16 mouse cellular contexts compared by ENCODE assay signal in the genomic region with DNA sequence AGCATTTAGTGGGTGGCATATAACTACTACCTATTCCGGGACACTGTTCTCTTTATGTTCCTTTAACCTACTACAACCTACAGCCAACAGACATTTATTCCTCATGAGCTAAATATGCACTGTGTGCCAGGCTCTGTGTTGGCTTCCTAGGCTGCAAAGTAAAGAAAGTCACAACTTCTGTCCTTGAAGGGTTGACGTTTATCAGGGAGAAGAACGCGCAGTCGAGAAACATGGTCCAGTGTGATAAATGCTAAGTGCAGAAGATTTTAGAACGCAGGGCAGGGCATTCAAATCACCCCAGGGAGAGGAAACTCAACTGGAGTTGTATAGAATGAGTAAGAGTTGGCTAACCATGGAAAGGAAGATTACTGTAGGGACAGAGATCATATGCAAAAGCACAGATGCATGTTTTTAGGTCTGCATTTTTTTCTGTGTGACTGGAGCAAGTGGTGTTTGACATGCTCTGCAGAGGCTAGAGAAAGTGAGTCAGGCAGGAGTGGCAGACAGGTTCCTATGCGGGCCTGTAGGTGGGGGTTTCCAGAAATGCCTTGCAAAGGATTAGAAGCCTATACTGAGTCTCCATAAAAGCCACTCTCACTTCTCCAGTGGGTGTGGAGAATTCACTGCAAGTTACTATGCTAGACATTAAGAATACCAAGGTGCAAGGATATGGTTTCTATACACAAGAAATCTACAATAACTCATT. TPM values are rescaled to one million over a fixed set of nuclear protein-coding genes. Genes with fewer than 3 reads are reported as not detected.
DNase-seq lines count a peak whose midpoint lies in the region; ATAC-seq and TF ChIP-seq lines count a peak whose summit lies in the region.
"Had no signal": no experiment of that assay in that cellular context is flagged by ENCODE, and none has a peak within 500 bp of the region (broad histone marks: within the 10 kb centered on the region; RNA-seq: fewer than 3 reads in every experiment).

No protein-coding gene starts in this region.

- TF ChIP-seq POLR2A in small intestine, adult 2 months (IDR thresholded peaks at IDR 0.05; ENCODE audit: low read depth, low read length), result no peak

- no peaks in the 10 kb centered on the region for H3K9me3 ChIP-seq in liver, embryonic 12.5 days (replicated peaks)
- H3K9me3 ChIP-seq in midbrain, embryonic 13.5 days, result no peaks in the 10 kb centered on the region
- H3K9me3 ChIP-seq in kidney, embryonic 16.5 days (ENCODE audit: low read length), result no peaks in the 10 kb centered on the region
- H3K9me3 ChIP-seq: heart, embryonic 10.5 days; midbrain, embryonic 12.5 days had no signal

- H3K27ac ChIP-seq in liver, embryonic 12.5 days, result peak overlapping the region; percentile 83
- H3K27ac ChIP-seq in small intestine, adult 2 months (ENCODE audit: insufficient read depth, low read depth, low read length), result peak overlapping the region; percentile 99
- no peak overlapping the region for H3K27ac ChIP-seq in midbrain, embryonic 13.5 days
- no peak overlapping the region for H3K27ac ChIP-seq in kidney, embryonic 16.5 days (ENCODE audit: low read length)
- H3K27ac ChIP-seq: hindbrain, postnatal 0 days; midbrain, embryonic 12.5 days had no signal

- H3K4me1 ChIP-seq in liver, embryonic 12.5 days, result peaks cover 46% of the 10 kb centered on the region
- H3K4me1 ChIP-seq in small intestine, adult 2 months (ENCODE audit: control insufficient read depth, insufficient read depth, insufficient read length, low read length), result peaks cover 22% of the 10 kb centered on the region
- no peaks in the 10 kb centered on the region for H3K4me1 ChIP-seq in midbrain, embryonic 13.5 days (replicated peaks)
- H3K4me1 ChIP-seq in kidney, embryonic 16.5 days (ENCODE audit: insufficient read depth, low read length), result peaks cover 12% of the 10 kb centered on the region; the same call in 1 of the 2 replicates
- H3K4me1 ChIP-seq: heart, embryonic 10.5 days; midbrain, embryonic 12.5 days had no signal

- no peaks in the 10 kb centered on the region for H3K27me3 ChIP-seq in liver, embryonic 12.5 days (replicated peaks)
- H3K27me3 ChIP-seq in small intestine, adult 2 months (ENCODE audit: control insufficient read depth, insufficient read depth, low read length), result no peaks in the 10 kb centered on the region
- no peaks in the 10 kb centered on the region for H3K27me3 ChIP-seq in midbrain, embryonic 13.5 days
- no peaks in the 10 kb centered on the region for H3K27me3 ChIP-seq in kidney, embryonic 16.5 days (ENCODE audit: insufficient read depth, low read length)
- H3K27me3 ChIP-seq: midbrain, embryonic 12.5 days had no signal

- WGBS in liver, embryonic 12.5 days (ENCODE audit: insufficient replicate concordance), result 30% methylated on average over 7 of the region's 7 CpGs
- WGBS in small intestine, adult 2 months, result 67% methylated on average over 7 of the region's 7 CpGs
- WGBS in midbrain, embryonic 13.5 days, result 91% methylated on average over 7 of the region's 7 CpGs
- WGBS in kidney, embryonic 16.5 days, result 87% methylated on average over 7 of the region's 7 CpGs

- H3K4me2 ChIP-seq in liver, embryonic 12.5 days, result peak overlapping the region; percentile 40
- no peak overlapping the region for H3K4me2 ChIP-seq in midbrain, embryonic 13.5 days (replicated peaks)
- H3K4me2 ChIP-seq in kidney, embryonic 16.5 days (replicated peaks; ENCODE audit: low read depth, low read length), result no peak overlapping the region
- H3K4me2 ChIP-seq: midbrain, embryonic 12.5 days had no signal

- ATAC-seq in liver, embryonic 12.5 days, result peak; percentile 96
- ATAC-seq in midbrain, embryonic 13.5 days, result no peak
- no peak for ATAC-seq in kidney, embryonic 16.5 days (ENCODE audit: low FRiP score, low TSS enrichment)
- ATAC-seq in frontal cortex, adult (ENCODE audit: low TSS enrichment), result no peak
- ATAC-seq: hindbrain, postnatal 0 days had no signal

- peak; percentile 29 to 58 for DNase-seq in spleen, postnatal 36 days (ENCODE audit: low spot score in 2 of 2)
- no peak for DNase-seq in spleen, adult 18-20 months
- peak; percentile 85 for DNase-seq in c-Kit-positive CD71-positive TER-119-positive erythroid progenitor cells, embryonic 14.5 days (ENCODE audit: low spot score)
- DNase-seq: cerebellum, adult 18-20 months; cerebellum, postnatal 36 days; gastrocnemius, postnatal 14 days; kidney, postnatal 4 days; lung, postnatal 36 days had no signal

- no peaks in the 10 kb centered on the region for H3K36me3 ChIP-seq in liver, embryonic 12.5 days
- H3K36me3 ChIP-seq in small intestine, adult 2 months (ENCODE audit: control insufficient read depth, insufficient read depth, low read length), result no peaks in the 10 kb centered on the region
- H3K36me3 ChIP-seq in midbrain, embryonic 13.5 days, result no peaks in the 10 kb centered on the region
- no peaks in the 10 kb centered on the region for H3K36me3 ChIP-seq in kidney, embryonic 16.5 days (ENCODE audit: insufficient read depth, low read length)
- H3K36me3 ChIP-seq: heart, embryonic 10.5 days; midbrain, embryonic 12.5 days had no signal

- TF ChIP-seq CTCF in small intestine, adult 2 months (IDR thresholded peaks at IDR 0.05; ENCODE audit: extremely low read depth, insufficient read length, insufficient replicate concordance, low read depth, low read length), result no peak

- peak overlapping the region; percentile 47 for H3K9ac ChIP-seq in liver, embryonic 12.5 days
- no peak overlapping the region for H3K9ac ChIP-seq in midbrain, embryonic 13.5 days (replicated peaks)
- no peak overlapping the region for H3K9ac ChIP-seq in kidney, embryonic 16.5 days (replicated peaks; ENCODE audit: low read length)
- H3K9ac ChIP-seq: midbrain, embryonic 12.5 days had no signal

- H3K4me3 ChIP-seq in liver, embryonic 12.5 days, result no peak overlapping the region
- H3K4me3 ChIP-seq in small intestine, adult 2 months (ENCODE audit: low read depth, low read length), result no peak overlapping the region
- H3K4me3 ChIP-seq in midbrain, embryonic 13.5 days (replicated peaks), result no peak overlapping the region
- no peak overlapping the region for H3K4me3 ChIP-seq in kidney, embryonic 16.5 days (ENCODE audit: low read length)
- H3K4me3 ChIP-seq: heart, embryonic 10.5 days; midbrain, embryonic 12.5 days had no signal

RNA-seq across cellular contexts. Expression of gene Gadd45a, which starts 20.9 kb away (rescaled TPM):
- 88.3 and 96.9 TPM in 2 replicates for polyA plus RNA-seq in liver, embryonic 12.5 days (2016; fragmentation: Nextera tagmentation; extraction: Ambion mirVana)
- 106 and 209 TPM in 2 replicates for polyA plus RNA-seq in small intestine, adult 2 months (2012; rRNA removed)
- polyA plus RNA-seq in midbrain, embryonic 13.5 days (2015; fragmentation: Nextera tagmentation; extraction: Ambion mirVana), result 18.6 and 21.1 TPM in 2 replicates
- 35.1 and 39.4 TPM in 2 replicates for polyA plus RNA-seq in kidney, embryonic 16.5 days (2015; fragmentation: Nextera tagmentation; extraction: Ambion mirVana)

Comparison
In these comparisons a context has a peak if more than half of its experiments do, and no peak if none do; other contexts are left out.
1. DNase-seq: peak in spleen, postnatal 36 days (2 of 2) and c-Kit-positive CD71-positive TER-119-positive erythroid progenitor cells, embryonic 14.5 days (single experiment); none in spleen, adult 18-20 months (0 of 2).
2. H3K27ac ChIP-seq: peak in liver, embryonic 12.5 days (single experiment) and small intestine, adult 2 months (single experiment); none in midbrain, embryonic 13.5 days (single experiment) and kidney, embryonic 16.5 days (single experiment).